Mouse (Mus musculus): ENCODE data around the gene Capn7. TPM values are rescaled to one million over a fixed set of nuclear protein-coding genes. Genes with fewer than 3 reads are reported as not detected.

Gene Capn7
- 14.9 and 16.9 TPM in 2 replicates for polyA plus RNA-seq (2012; ENCODE audit: insufficient read depth, insufficient read length, missing spikeins)

DNA sequence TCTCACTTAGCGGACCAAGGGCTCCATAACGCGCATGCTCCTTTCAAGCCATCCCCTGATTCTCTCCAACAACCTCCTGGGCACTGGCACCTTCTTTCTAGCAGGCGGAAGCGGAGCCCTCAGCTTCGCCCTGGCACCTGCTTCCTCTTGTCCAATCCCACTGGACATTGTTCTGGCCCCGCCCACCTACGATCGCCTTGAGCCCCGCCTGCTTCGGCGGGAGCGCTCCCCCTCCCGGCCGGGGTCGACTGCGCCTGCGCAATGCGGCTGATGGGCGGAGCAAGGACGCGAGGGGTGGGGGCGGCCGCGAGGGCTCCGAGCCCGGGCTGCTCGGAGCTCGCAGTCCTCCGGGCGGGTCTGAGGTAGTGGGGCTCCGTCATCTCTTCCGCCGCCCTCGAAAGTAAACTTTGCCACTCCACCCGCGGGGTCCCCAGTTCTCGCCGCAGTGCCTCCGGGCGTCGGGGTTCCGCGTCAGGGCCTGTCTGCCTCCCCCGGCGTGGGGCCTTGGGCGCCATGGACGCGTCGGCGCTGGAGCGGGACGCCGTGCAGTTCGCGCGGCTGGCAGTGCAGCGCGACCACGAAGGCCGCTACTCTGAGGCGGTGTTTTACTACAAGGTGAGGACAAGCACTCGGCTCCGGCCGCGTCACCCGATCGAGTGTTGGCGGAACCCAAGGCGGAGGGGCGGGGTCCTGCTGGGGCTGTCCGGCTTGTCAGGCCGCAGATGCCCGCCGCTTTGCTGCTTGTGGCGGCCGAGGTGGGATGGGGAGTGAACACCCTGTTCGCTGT is at the start of gene Capn7:
Gene Capn7, plus strand, starts transcription at position 270 of the 787 bp plus-strand sequence.
- H3K4me3 ChIP-seq (ENCODE audit: insufficient read depth, low read depth, low read length) = peak within 1 kb of the TSS; percentile 94
- no peaks in the 10 kb centered on the region for H3K4me1 ChIP-seq (ENCODE audit: control insufficient read depth, insufficient read depth, insufficient read length, low read length)
- H3K27ac ChIP-seq (replicated peaks; ENCODE audit: low read depth, low read length) = peak within 1 kb of the TSS; percentile 72

DNA sequence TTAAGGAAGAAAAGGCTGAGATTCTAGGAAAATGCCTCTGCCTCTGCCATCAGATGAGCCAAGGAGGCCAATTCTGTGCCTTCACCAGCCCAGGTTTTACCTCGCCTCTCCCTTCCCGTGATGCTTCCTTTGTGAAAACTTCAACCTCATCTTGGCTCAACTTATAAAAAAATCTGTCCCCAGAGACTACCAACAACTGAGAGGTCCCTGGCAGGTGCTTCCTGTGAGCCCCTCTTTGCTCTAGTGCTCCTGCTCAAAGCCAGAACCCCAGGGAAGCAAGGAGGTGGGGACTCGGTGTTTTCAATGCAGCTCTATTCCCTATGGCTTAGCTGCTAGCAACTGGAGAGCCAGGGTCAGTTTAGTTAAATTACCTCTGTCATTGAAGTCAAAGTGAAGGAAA is 23.2 kb upstream of the Capn7 start:
- Histone ChIP-seq H3K4me3 (ENCODE audit: insufficient read depth, low read depth, low read length) (no peak overlapping the region), H3K4me1 (ENCODE audit: control insufficient read depth, insufficient read depth, insufficient read length, low read length) (peaks cover 2% of the 10 kb centered on the region; the same call in 1 of the 2 replicates), H3K27ac (replicated peaks; ENCODE audit: low read depth, low read length) (no peak overlapping the region)

DNA sequence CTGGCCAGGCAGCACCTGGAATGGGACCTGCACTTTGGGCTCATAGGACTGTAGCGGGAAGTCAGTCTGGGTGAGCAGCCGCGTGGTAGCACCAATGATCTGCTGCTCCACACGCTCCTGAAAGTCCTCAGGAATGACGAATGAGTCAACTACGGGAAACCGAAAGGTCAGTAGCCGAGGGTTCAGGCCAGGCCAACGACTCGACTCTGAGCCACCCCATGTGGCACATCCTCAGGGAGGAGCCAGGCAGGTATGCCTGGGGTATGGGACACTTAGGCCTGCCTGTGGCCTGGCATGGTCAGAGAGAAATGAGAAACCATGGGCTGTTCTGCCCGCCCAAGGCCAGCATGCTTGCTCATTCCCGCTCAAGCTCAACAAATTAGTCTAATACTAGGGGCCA is 19.8 kb upstream of the Capn7 start:
- H3K4me1 ChIP-seq (ENCODE audit: control insufficient read depth, insufficient read depth, insufficient read length, low read length) = peaks cover 2% of the 10 kb centered on the region; the same call in 1 of the 2 replicates
- no peak overlapping the region for H3K4me3 ChIP-seq (ENCODE audit: insufficient read depth, low read depth, low read length)
- no peak overlapping the region for H3K27ac ChIP-seq (replicated peaks; ENCODE audit: low read depth, low read length)

DNA sequence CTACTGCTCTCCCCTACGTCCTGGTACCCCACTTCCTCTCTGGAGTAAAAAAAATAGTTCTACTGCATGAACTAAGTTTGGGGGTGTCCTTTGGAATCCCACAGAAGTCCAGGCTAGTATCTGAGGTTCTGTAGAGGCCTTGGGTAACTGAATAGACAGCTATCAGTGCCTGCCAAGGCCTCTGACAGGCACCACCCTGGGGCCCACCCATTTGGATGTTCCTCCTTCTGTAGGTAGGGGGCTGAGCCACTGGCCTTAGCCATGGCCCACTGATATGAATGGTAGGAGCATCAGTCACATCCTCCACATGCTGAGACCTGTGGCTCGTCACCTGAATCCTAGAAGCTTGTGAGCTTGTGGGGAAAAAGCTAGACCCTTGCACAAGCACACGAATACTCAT is 18.7 kb upstream of the Capn7 start:
- no peak overlapping the region for H3K4me3 ChIP-seq (ENCODE audit: insufficient read depth, low read depth, low read length)
- peaks cover under 1% of the 10 kb centered on the region; the same call in 1 of the 2 replicates for H3K4me1 ChIP-seq (ENCODE audit: control insufficient read depth, insufficient read depth, insufficient read length, low read length)
- H3K27ac ChIP-seq (replicated peaks; ENCODE audit: low read depth, low read length) = no peak overlapping the region

DNA sequence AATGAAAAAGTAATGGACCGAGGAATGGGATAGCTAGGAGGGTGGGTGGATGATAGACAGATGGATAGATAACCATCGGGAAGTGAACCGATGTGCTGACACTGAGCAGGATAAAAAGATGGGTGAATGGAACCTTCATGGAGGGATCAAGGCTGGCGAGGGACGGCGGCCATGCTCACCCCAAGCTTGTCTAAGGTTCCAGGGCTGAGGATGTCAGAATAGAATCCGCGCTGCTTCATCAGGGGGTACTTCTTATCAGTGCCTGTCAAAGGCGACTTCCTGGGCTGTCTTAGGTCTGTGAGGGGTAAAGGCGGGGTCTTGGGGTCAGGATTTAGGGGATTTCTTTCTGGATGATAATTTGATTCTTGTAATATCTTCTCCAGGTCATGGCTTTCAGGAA is 16.9 kb upstream of the Capn7 start:
- H3K4me1 ChIP-seq (ENCODE audit: control insufficient read depth, insufficient read depth, insufficient read length, low read length) = no peaks in the 10 kb centered on the region; the same call in 1 of the 2 replicates
- no peak overlapping the region for H3K27ac ChIP-seq (replicated peaks; ENCODE audit: low read depth, low read length)
- no peak overlapping the region for H3K4me3 ChIP-seq (ENCODE audit: insufficient read depth, low read depth, low read length)

DNA sequence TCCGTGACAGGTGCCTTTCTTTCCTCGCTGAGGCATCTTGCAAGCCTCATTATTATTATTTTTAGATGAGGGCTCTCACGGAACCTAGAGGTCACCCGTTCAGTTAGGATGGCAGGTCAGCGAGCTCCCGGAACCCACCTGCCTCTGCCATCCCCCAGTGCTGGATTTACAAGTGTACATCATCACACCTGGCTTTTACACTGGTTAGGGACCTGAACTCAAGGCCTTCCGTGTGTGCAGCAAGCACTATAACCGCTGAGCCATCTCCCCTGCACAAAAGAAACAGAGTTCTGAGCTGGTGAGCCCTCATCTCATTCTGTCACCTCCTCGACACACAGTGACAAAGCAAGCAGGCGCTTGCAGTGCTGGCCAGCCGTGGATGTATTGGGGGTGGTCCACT is 15.3 kb upstream of the Capn7 start:
- Histone ChIP-seq H3K4me1 (ENCODE audit: control insufficient read depth, insufficient read depth, insufficient read length, low read length) (no peaks in the 10 kb centered on the region; the same call in 1 of the 2 replicates), H3K27ac (replicated peaks; ENCODE audit: low read depth, low read length) (no peak overlapping the region), H3K4me3 (ENCODE audit: insufficient read depth, low read depth, low read length) (no peak overlapping the region)

DNA sequence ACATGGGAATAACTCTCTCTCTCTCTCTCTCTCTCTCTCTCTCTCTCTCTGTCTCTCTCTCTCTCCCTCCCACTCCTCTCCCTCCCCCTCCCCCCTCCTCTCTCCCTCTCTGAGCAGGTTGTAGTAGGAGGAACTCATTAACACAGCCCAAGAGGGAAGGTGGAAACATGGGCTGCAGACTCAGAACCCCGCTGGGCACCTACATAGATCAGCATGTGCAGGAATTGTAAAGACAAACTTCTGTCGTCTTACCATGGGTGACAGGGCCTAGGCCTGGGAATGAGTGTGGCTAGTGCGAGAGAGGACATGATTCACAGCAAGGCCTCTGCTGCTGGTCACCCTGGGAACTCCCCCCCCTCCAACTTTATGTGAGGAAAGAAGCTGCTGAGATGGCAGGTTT is 14.2 kb upstream of the Capn7 start:
- Histone ChIP-seq H3K27ac (replicated peaks; ENCODE audit: low read depth, low read length) (no peak overlapping the region), H3K4me3 (ENCODE audit: insufficient read depth, low read depth, low read length) (no peak overlapping the region), H3K4me1 (ENCODE audit: control insufficient read depth, insufficient read depth, insufficient read length, low read length) (no peaks in the 10 kb centered on the region; the same call in 1 of the 2 replicates)

DNA sequence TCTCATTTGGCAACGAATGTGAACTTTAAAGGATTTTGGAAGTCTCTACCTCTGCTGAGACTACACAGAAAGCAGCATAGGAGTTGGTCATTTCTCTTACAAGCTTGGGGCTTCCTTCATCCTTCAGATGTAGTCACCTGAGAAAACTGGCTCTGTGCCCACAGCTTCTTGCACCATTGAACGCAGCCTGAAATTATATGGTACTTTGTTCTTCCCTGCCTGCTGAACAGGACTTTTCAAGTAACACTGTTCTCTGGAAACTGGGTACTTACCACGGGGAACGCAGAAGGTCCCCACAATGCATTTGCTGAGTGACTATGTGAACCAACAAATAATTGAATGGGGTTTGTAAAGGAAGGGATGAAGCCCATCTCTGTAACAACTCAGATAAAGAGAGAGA is 13.2 kb upstream of the Capn7 start:
- H3K27ac ChIP-seq (replicated peaks; ENCODE audit: low read depth, low read length) = no peak overlapping the region
- H3K4me3 ChIP-seq (ENCODE audit: insufficient read depth, low read depth, low read length) = no peak overlapping the region

DNA sequence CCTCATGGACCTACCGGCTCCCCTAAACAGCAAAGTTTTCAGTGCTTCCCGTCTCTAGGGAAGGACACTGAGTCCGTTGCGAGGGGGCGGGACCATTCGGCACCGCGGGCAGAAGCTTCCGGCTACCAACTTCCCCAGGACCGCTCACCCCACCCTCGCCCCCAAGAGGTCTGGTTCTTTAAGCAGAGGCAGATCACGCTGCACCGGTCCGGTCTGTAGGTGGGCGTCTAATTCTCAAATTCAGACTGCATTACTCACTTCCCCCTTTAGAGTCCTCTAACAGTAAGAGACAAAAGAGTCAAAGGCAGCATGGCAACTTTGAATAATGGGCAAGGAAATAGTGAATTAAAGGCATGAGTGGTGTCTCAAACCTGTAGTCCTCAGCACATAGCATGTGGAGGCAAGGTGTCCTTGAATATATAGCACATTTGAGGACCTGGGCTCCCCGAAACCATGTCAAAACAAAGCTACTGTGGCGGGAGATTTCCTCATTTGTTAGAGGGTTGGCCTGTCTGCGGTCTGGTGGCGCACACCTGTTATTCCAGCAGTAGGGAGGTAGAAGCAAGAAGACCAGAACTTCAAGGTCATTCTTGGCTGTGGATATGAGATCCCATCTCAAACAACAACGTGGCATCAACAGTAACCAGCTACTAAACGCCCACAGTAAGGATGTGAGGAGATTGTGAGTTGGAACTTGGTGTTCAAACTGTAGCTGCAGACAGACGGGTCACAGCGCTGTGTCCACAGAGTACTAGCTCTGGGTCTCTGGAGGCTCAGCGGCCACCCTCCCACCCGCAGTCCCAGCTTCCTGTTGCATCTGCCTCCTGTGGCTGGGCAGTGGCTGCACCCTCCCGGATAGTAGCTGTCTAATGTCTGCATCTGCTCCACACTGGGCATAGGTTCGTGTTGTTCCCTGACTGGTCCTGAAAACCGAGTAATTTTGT is 12.3 kb upstream of the Capn7 start, which contains the start of gene Dnah1:
Gene Dnah1, minus strand, starts transcription at position 48 of the 944 bp plus-strand sequence.
- no peaks in the 10 kb centered on the region; the same call in 1 of the 2 replicates for H3K4me1 ChIP-seq (ENCODE audit: control insufficient read depth, insufficient read depth, insufficient read length, low read length)
- H3K27ac ChIP-seq (replicated peaks; ENCODE audit: low read depth, low read length) = no peak within 1 kb of the TSS
- peak within 1 kb of the TSS; percentile 50 for H3K4me3 ChIP-seq (ENCODE audit: insufficient read depth, low read depth, low read length)

More for the DNA sequence above, 13.2 kb upstream of the Capn7 start:
- H3K4me1 ChIP-seq (ENCODE audit: control insufficient read depth, insufficient read depth, insufficient read length, low read length) = no peaks in the 10 kb centered on the region; the same call in 1 of the 2 replicates

DNA sequence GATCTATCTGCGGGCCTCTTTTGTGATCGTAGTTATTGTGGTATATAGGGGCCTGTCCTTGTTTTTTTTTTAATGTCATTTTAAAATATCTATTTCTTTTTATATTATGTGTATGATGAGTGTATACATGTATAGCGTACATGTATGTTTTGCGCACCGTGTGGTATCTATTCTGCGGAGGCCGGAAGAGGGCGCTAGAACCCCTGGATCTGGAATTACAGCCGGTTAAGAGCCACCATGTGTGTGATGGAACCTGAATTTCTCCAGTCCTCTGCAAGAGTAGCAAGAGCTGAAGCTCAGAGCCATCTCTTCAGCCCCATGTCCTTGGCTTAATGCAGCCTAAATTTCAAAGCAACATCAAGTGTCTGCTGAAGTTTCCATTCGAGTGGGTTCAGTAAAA is 11.6 kb upstream of the Capn7 start:
- H3K4me1 ChIP-seq (ENCODE audit: control insufficient read depth, insufficient read depth, insufficient read length, low read length) = no peaks in the 10 kb centered on the region; the same call in 1 of the 2 replicates
- H3K4me3 ChIP-seq (ENCODE audit: insufficient read depth, low read depth, low read length) = no peak overlapping the region
- no peak overlapping the region for H3K27ac ChIP-seq (replicated peaks; ENCODE audit: low read depth, low read length)

DNA sequence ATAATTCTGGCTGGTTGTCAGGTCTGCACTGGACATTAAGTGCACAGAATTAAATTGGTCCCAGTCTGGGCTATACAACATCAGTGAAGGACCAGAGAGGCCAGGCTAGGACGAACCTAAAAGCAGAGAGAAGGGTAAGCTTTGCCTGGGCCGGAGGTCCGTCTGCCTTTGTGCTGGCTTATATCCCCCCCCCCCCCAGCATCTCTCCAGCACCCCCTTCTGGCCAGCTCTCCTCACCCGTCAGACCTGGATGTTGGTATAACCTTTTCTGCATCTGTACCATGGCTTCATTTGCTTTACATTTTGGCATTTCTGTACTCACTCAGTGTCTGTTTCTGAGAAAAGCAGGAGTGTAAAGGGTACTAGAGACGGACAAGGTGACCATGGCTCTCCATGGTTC is 10.9 kb upstream of the Capn7 start:
- no peak overlapping the region for H3K27ac ChIP-seq (replicated peaks; ENCODE audit: low read depth, low read length)
- no peak overlapping the region for H3K4me3 ChIP-seq (ENCODE audit: insufficient read depth, low read depth, low read length)
- H3K4me1 ChIP-seq (ENCODE audit: control insufficient read depth, insufficient read depth, insufficient read length, low read length) = no peaks in the 10 kb centered on the region; the same call in 1 of the 2 replicates

DNA sequence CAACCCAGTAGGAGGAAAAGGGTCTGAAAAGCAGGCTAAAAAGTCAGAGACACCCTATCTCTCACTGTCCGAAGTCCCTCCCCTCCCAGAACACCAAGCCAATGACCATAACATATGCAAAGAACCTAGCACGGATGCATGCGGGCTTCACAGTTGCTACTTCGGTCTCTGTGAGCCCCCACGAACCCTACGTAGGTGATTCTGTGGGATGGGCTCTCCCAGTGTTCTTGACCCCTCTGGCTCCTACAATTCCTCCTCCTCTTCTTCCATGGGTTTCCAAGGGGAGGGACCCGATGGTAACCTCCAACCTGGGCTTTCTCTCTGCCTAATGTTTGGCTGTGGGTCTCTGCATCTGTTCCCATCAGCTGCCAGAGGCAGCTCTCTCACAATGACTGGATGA is 9.7 kb upstream of the Capn7 start:
- no peaks in the 10 kb centered on the region; the same call in 1 of the 2 replicates for H3K4me1 ChIP-seq (ENCODE audit: control insufficient read depth, insufficient read depth, insufficient read length, low read length)
- no peak overlapping the region for H3K27ac ChIP-seq (replicated peaks; ENCODE audit: low read depth, low read length)
- no peak overlapping the region for H3K4me3 ChIP-seq (ENCODE audit: insufficient read depth, low read depth, low read length)

DNA sequence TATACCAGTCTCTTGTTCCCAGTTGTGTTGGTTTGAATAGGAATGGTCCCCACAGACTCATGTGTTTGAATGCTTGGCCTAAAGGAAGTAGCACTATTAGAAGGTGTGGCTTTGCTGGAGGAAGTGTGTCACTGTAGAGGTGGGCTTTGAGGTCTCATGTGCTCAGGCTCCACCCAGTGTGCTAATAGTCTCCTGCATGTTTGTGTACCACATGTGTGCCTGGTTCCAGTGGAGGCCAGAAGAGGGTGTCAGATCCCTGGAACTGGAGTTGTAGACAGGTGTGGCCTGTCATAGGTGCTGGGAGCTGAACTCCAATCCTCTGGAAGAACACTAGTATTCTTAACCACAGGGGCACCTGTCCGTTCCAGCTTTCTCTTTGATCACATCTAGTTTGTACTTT is 9.2 kb upstream of the Capn7 start:
- no peak overlapping the region for H3K4me3 ChIP-seq (ENCODE audit: insufficient read depth, low read depth, low read length)
- no peaks in the 10 kb centered on the region; the same call in 1 of the 2 replicates for H3K4me1 ChIP-seq (ENCODE audit: control insufficient read depth, insufficient read depth, insufficient read length, low read length)
- no peak overlapping the region for H3K27ac ChIP-seq (replicated peaks; ENCODE audit: low read depth, low read length)

DNA sequence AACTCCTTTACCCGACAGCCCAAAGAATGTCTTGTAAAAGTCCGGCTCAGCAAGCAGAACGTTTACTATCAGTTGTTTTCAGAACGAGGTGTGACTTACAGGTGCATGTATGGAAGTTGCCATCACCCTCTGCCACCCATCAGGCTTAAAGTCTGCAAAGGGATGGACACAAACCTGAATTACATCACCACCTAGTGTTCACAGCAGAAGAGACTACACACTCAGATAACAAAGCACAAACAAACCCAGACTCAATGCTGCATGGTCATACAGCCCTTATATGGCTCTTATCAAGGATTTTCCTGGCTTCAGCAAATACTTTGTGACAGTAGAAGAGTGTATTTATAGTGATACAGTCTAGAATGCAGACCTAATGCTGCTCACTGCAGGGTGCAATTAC is 8.8 kb upstream of the Capn7 start:
- H3K27ac ChIP-seq (replicated peaks; ENCODE audit: low read depth, low read length) = no peak overlapping the region
- H3K4me3 ChIP-seq (ENCODE audit: insufficient read depth, low read depth, low read length) = no peak overlapping the region
- no peaks in the 10 kb centered on the region; the same call in 1 of the 2 replicates for H3K4me1 ChIP-seq (ENCODE audit: control insufficient read depth, insufficient read depth, insufficient read length, low read length)

DNA sequence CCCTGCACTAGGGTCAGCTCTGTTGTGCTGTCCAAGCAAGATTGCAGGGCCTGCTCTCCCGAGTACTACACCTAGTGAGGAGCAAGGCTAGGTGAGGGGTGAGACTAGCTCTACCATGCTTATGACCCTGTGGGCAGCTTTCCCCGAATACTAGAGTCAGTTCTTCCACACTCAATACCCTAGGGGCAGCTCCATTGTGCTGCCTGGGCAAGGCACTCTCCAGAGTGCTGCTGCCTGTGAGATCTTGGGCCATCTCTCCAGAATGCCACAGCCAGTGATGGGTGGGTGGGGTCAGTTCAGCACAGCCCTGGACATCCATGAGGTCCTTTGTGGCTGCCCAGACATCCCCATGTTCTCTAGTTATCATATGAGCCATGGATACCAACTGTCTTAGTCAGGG is 6.7 kb upstream of the Capn7 start:
- H3K4me1 ChIP-seq (ENCODE audit: control insufficient read depth, insufficient read depth, insufficient read length, low read length) = no peaks in the 10 kb centered on the region
- H3K27ac ChIP-seq (replicated peaks; ENCODE audit: low read depth, low read length) = no peak overlapping the region
- H3K4me3 ChIP-seq (ENCODE audit: insufficient read depth, low read depth, low read length) = no peak overlapping the region

Measured in brown adipose tissue, adult 24 weeks (tissue).